ENCODE assay signal across 8 mouse cellular contexts in genomic region chrX:162761716-162762395, GRCm38 (mm10). TPM values are rescaled to one million over a fixed set of nuclear protein-coding genes. Genes with fewer than 3 reads are reported as not detected.
DNase-seq lines count a peak whose midpoint lies in the region; ATAC-seq and TF ChIP-seq lines count a peak whose summit lies in the region.

No protein-coding gene starts in this region.

- no peaks in the 10 kb centered on the region for H3K27me3 ChIP-seq in testis, adult 2 months (ENCODE audit: control insufficient read depth, insufficient read depth, low read length)
- H3K27me3 ChIP-seq in embryonic facial prominence, embryonic 15.5 days, result no peaks in the 10 kb centered on the region
- no peaks in the 10 kb centered on the region for H3K27me3 ChIP-seq in small intestine, adult 2 months (ENCODE audit: control insufficient read depth, insufficient read depth, low read length)

- no peaks in the 10 kb centered on the region for H3K36me3 ChIP-seq in testis, adult 2 months (ENCODE audit: control insufficient read depth, insufficient read depth, low read length)
- H3K36me3 ChIP-seq in embryonic facial prominence, embryonic 15.5 days, result no peaks in the 10 kb centered on the region
- H3K36me3 ChIP-seq in small intestine, adult 2 months (ENCODE audit: control insufficient read depth, insufficient read depth, low read length), result no peaks in the 10 kb centered on the region

- no peaks in the 10 kb centered on the region for H3K9me3 ChIP-seq in embryonic facial prominence, embryonic 15.5 days (replicated peaks)

- peak overlapping the region; percentile 64; the same call in 1 of the 2 replicates for H3K9ac ChIP-seq in embryonic facial prominence, embryonic 15.5 days

- no peak for DNase-seq in testis, postnatal 14 days (ENCODE audit: low spot score)
- DNase-seq in kidney, postnatal 10 days, result peak; percentile 22
- DNase-seq in urinary bladder, postnatal 36 days (ENCODE audit: low spot score in 2 of 2), result no peak
- no peak for DNase-seq in cerebellum, postnatal 14 days
- DNase-seq in c-Kit-positive CD71-positive TER-119-positive erythroid progenitor cells, embryonic 14.5 days (ENCODE audit: low spot score), result no peak

- no peak for TF ChIP-seq POLR2A in testis, adult 2 months (IDR thresholded peaks at IDR 0.05; ENCODE audit: control insufficient read depth, low read depth, low read length)
- TF ChIP-seq POLR2A in small intestine, adult 2 months (IDR thresholded peaks at IDR 0.05; ENCODE audit: low read depth, low read length), result no peak

- no peak overlapping the region for H3K27ac ChIP-seq in testis, adult 2 months (ENCODE audit: control insufficient read depth, insufficient read depth, low read depth, low read length)
- no peak overlapping the region for H3K27ac ChIP-seq in embryonic facial prominence, embryonic 15.5 days (replicated peaks)
- H3K27ac ChIP-seq in small intestine, adult 2 months (ENCODE audit: insufficient read depth, low read depth, low read length), result peak overlapping the region; percentile 35; the same call in 1 of the 2 replicates

- peak overlapping the region; percentile 85; the same call in 1 of the 2 replicates for H3K4me3 ChIP-seq in testis, adult 2 months (ENCODE audit: control insufficient read depth, low read depth, low read length)
- H3K4me3 ChIP-seq in embryonic facial prominence, embryonic 15.5 days (replicated peaks), result peak overlapping the region; percentile 66
- no peak overlapping the region for H3K4me3 ChIP-seq in small intestine, adult 2 months (ENCODE audit: low read depth, low read length)

- H3K4me2 ChIP-seq in embryonic facial prominence, embryonic 15.5 days (replicated peaks), result peak overlapping the region; percentile 46

- WGBS in embryonic facial prominence, embryonic 15.5 days, result 30% methylated on average over 9 of the region's 9 CpGs
- WGBS in small intestine, adult 2 months, result 18% methylated on average over 9 of the region's 9 CpGs

- ATAC-seq in embryonic facial prominence, embryonic 15.5 days (ENCODE audit: insufficient number of reproducible peaks, low FRiP score, low TSS enrichment, low read depth), result no peak

- no peak for TF ChIP-seq CTCF in testis, adult 2 months (IDR thresholded peaks at IDR 0.05; ENCODE audit: control insufficient read depth, insufficient read depth, insufficient replicate concordance, low read depth, low read length)
- TF ChIP-seq CTCF in small intestine, adult 2 months (IDR thresholded peaks at IDR 0.05; ENCODE audit: extremely low read depth, insufficient read length, insufficient replicate concordance, low read depth, low read length), result no peak

- H3K4me1 ChIP-seq in testis, adult 2 months (ENCODE audit: control insufficient read depth, insufficient read depth, low read length), result peaks cover 8% of the 10 kb centered on the region
- H3K4me1 ChIP-seq in embryonic facial prominence, embryonic 15.5 days, result peaks cover 4% of the 10 kb centered on the region; the same call in 1 of the 2 replicates
- H3K4me1 ChIP-seq in small intestine, adult 2 months (ENCODE audit: control insufficient read depth, insufficient read depth, insufficient read length, low read length), result peaks cover 5% of the 10 kb centered on the region; the same call in 1 of the 2 replicates

RNA-seq across cellular contexts. Expression of gene Rbbp7, which starts 1.7 kb away (rescaled TPM):
- polyA plus RNA-seq in testis, adult 2 months (2012; rRNA removed), result 39.4 and 51.9 TPM in 2 replicates
- 425 and 436 TPM in 2 replicates for polyA plus RNA-seq in embryonic facial prominence, embryonic 15.5 days (2015; fragmentation: Nextera tagmentation; extraction: Ambion mirVana)
- polyA plus RNA-seq in small intestine, adult 2 months (2012; rRNA removed), result 11.0 and 20.1 TPM in 2 replicates
